Mouse (Mus musculus): Measurements from ENCODE around the gene Dmrtb1. TPM values are rescaled to one million over a fixed set of nuclear protein-coding genes. Genes with fewer than 3 reads are reported as not detected.

The Dmrtb1 gene
- total RNA-seq, 4 experiments from 2014 or later: not detected

Small RNA genes lying within 50 kb of the gene (microRNA-seq; reads per million reads assigned to microRNA genes)
- gene Gm25123: not detected

Other genes starting within 250 kb of the Dmrtb1 start
- under 1 TPM in 3 of 4 experiments, not detected in 1; 0.12 to 0.58 (median 0.31) TPM for gene Glis1, start 249.6 kb downstream of the Dmrtb1 start, total RNA-seq (2022)
- not detected for gene Lrp8, start 118.0 kb upstream of the Dmrtb1 start, total RNA-seq (2022)
- gene Magoh, start 195.5 kb upstream of the Dmrtb1 start, total RNA-seq (2022): 10 to 100 TPM; 26.1 to 33.5 (median 27.6) TPM
- 10 to 100 TPM; 40.3 to 44.0 (median 43.0) TPM for gene 0610037L13Rik, start 205.6 kb upstream of the Dmrtb1 start, total RNA-seq (2022)
- 10 to 100 TPM; 47.3 to 67.2 (median 53.9) TPM for gene Cpt2, start 239.4 kb upstream of the Dmrtb1 start, total RNA-seq (2022)

Data from gastrocnemius, adult 8-10 months (tissue).